Mouse (Mus musculus) lung, adult 2 months (tissue): ENCODE data around the gene Ptprcap. TPM values are rescaled to one million over a fixed set of nuclear protein-coding genes. Genes with fewer than 3 reads are reported as not detected.
A peak's percentile ranks its signal among the peaks of the same experiment; 100 is the strongest.

Experiments
- DNase-seq: peaks from one replicate; pipeline ENCODE4 v3.0.0; 2022
- H3K4me1 ChIP-seq: fragments of 200-500 bp; 2 replicates; pipeline ENCODE4 v1.6.1; 2011; ENCODE audit warnings: low read length; ENCODE audit not compliant: control insufficient read depth, insufficient read depth
- H3K4me3 ChIP-seq: fragments of 200-500 bp; replicated peaks from 2 replicates; pipeline ENCODE3; 2011; ENCODE audit warnings: low read depth, mild to moderate bottlenecking, control low read depth, low read length; ENCODE audit errors: extremely low read depth
- CTCF ChIP-seq: fragments of 200-500 bp; IDR thresholded peaks from 2 replicates; pipeline ENCODE4 v1.5.1; 2011; ENCODE audit warnings: mild to moderate bottlenecking, low read length, control low read depth; ENCODE audit not compliant: insufficient read depth
- POLR2A ChIP-seq: fragments of 200-500 bp; IDR thresholded peaks from 2 replicates; pipeline ENCODE4 v1.6.1; 2011; ENCODE audit warnings: low read depth, mild to moderate bottlenecking, control low read depth, low read length, borderline replicate concordance; ENCODE audit errors: extremely low read depth
- WGBS: fragments of 180-500 bp; shearing (Covaris S2); methylation state at CpG from one replicate; pipeline ENCODE4 v1.1.7; 2018; 5-methylcytosine and 5-hydroxymethylcytosine counted together
- polyA plus RNA-seq: library from polyadenylated mRNA; depleted of rRNA; stranded (reverse); fragments of >200 nt; gene quantifications from 2 replicates; pipeline ENCODE4 v1.2.3, GENCODE M21; 2012; rRNA removed

Ptprcap gene
- polyA plus RNA-seq, 1 experiment, result 55.0 TPM

DNA sequence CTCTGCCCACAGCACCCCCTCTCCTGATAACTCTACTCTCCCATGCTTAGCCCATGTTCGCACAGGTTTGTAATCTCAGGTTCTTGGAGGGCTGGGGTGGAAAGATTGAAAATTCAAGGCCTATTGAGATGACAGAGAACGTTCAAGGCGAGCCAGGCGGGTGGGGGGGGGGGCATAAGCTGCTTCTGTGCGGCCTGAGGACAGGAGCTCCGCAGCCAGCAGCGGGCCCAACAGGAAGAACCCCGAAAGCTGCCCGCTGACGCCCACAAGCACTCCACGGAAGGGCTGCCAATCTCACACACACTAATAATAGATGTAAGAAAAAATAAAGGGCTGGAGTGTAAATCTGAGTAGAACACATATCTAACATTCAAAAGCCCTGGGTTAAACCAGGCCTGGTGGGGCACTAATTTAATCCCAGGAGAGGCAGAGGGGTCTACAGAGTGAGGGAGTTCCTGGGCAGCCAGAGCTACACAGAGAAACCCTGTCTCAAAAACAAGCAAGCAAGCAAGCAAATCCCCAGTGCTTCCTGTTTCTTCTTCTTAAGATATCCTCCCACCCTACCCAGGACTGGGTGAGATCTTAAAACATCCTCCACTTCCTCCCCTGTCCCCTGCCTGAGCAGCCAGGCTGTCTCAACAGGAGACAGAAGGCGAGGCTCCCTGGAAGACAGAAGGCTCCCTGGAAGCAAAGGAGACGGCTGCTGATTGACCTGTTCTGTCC, 50.4 kb downstream of the Ptprcap start:
- H3K4me3 ChIP-seq, result no peak overlapping the region
- DNase-seq, result no peak
- WGBS, result 38% methylated on average over 13 of the region's 13 CpGs
- H3K4me1 ChIP-seq, result peaks cover 15% of the 10 kb centered on the region
- peak; percentile 80; the same call in 1 of the 2 replicates for TF ChIP-seq POLR2A
- no peak for TF ChIP-seq CTCF

GRCm38 (mm10) chr19:4204889-4205288, 51.5 kb downstream of the Ptprcap start:
- TF ChIP-seq POLR2A (no peak), CTCF (no peak)
- WGBS, result 54% methylated on average over 4 of the region's 4 CpGs
- H3K4me1 ChIP-seq, result peaks cover 15% of the 10 kb centered on the region
- no peak for DNase-seq
- no peak overlapping the region for H3K4me3 ChIP-seq

Other genes starting within 250 kb of the Ptprcap start
- gene Tcirg1, start 246.5 kb upstream of the Ptprcap start, polyA plus RNA-seq, result 157 and 164 TPM in 2 replicates
- gene Ndufs8, start 240.8 kb upstream of the Ptprcap start, polyA plus RNA-seq, result 157 and 189 TPM in 2 replicates
- 71.9 and 85.0 TPM in 2 replicates for gene Aldh3b1, start 223.8 kb upstream of the Ptprcap start, polyA plus RNA-seq
- 169 and 180 TPM in 2 replicates for gene Unc93b1, start 218.4 kb upstream of the Ptprcap start, polyA plus RNA-seq
- 0.08 and 0.21 TPM in 2 replicates for gene Aldh3b3, start 195.0 kb upstream of the Ptprcap start, polyA plus RNA-seq
- 2.0 and 21.7 TPM in 2 replicates for gene Aldh3b2, start 181.3 kb upstream of the Ptprcap start, polyA plus RNA-seq
- gene Acy3, start 167.0 kb upstream of the Ptprcap start, polyA plus RNA-seq, result 27.7 and 29.8 TPM in 2 replicates
- gene Tbx10, start 160.9 kb upstream of the Ptprcap start, polyA plus RNA-seq, result 0.06 TPM in 1 of 2 replicates, not detected in the other
- gene Nudt8, start 153.0 kb upstream of the Ptprcap start, polyA plus RNA-seq, result 7.6 and 13.3 TPM in 2 replicates
- 1.7 and 1.8 TPM in 2 replicates for gene Gm49405, start 153.0 kb upstream of the Ptprcap start, polyA plus RNA-seq
- 12.6 and 18.0 TPM in 2 replicates for gene Doc2g, start 150.3 kb upstream of the Ptprcap start, polyA plus RNA-seq
- 99.4 and 127 TPM in 2 replicates for gene Ndufv1, start 140.8 kb upstream of the Ptprcap start, polyA plus RNA-seq
- gene Gstp1, start 115.6 kb upstream of the Ptprcap start, polyA plus RNA-seq, result 480 and 656 TPM in 2 replicates
- gene Gstp2, start 107.6 kb upstream of the Ptprcap start, polyA plus RNA-seq, result 47.4 and 87.8 TPM in 2 replicates
- gene Gstp3, start 94.0 kb upstream of the Ptprcap start, polyA plus RNA-seq, result 14.4 and 15.9 TPM in 2 replicates
- 0.86 and 0.91 TPM in 2 replicates for gene Cabp2, start 72.0 kb upstream of the Ptprcap start, polyA plus RNA-seq
- gene Cdk2ap2, start 56.4 kb upstream of the Ptprcap start, polyA plus RNA-seq, result 200 and 245 TPM in 2 replicates
- 152 and 163 TPM in 2 replicates for gene Pitpnm1, start 53.6 kb upstream of the Ptprcap start, polyA plus RNA-seq
- gene Aip, start 27.7 kb upstream of the Ptprcap start, polyA plus RNA-seq, result 108 and 123 TPM in 2 replicates
- gene Gpr152, start 13.8 kb upstream of the Ptprcap start, polyA plus RNA-seq, result 0.05 and 0.08 TPM in 2 replicates
- gene Cabp4, start 9.6 kb upstream of the Ptprcap start, polyA plus RNA-seq, result 0.08 TPM in 1 of 2 replicates, not detected in the other
- gene Coro1b, start 5.0 kb upstream of the Ptprcap start, polyA plus RNA-seq, result 260 and 262 TPM in 2 replicates
- gene Rps6kb2, start 9.8 kb downstream of the Ptprcap start, polyA plus RNA-seq, result 35.2 and 51.2 TPM in 2 replicates
- 7.9 and 14.4 TPM in 2 replicates for gene Carns1, start 21.9 kb downstream of the Ptprcap start, polyA plus RNA-seq
- gene Tbc1d10c, start 37.7 kb downstream of the Ptprcap start, polyA plus RNA-seq, result 23.6 and 24.2 TPM in 2 replicates
- 373 and 384 TPM in 2 replicates for gene Ppp1ca, start 38.5 kb downstream of the Ptprcap start, polyA plus RNA-seq
- gene Rad9a, start 48.1 kb downstream of the Ptprcap start, polyA plus RNA-seq, result 32.3 and 36.9 TPM in 2 replicates
- 34.0 and 42.0 TPM in 2 replicates for gene Clcf1, start 60.6 kb downstream of the Ptprcap start, polyA plus RNA-seq
- gene AC109138.7, start 60.8 kb downstream of the Ptprcap start, polyA plus RNA-seq, result not detected in 2 replicates
- 110 and 112 TPM in 2 replicates for gene Pold4, start 78.3 kb downstream of the Ptprcap start, polyA plus RNA-seq
- gene Ssh3, start 115.6 kb downstream of the Ptprcap start, polyA plus RNA-seq, result 82.3 and 98.0 TPM in 2 replicates
- 7.3 and 8.4 TPM in 2 replicates for gene Ankrd13d, start 129.5 kb downstream of the Ptprcap start, polyA plus RNA-seq
- gene Grk2, start 152.6 kb downstream of the Ptprcap start, polyA plus RNA-seq, result 110 and 120 TPM in 2 replicates
- 71.0 and 80.8 TPM in 2 replicates for gene Kdm2a, start 244.7 kb downstream of the Ptprcap start, polyA plus RNA-seq